Mouse (Mus musculus): ENCODE results near the gene E2f4.

The E2f4 gene

DNA sequence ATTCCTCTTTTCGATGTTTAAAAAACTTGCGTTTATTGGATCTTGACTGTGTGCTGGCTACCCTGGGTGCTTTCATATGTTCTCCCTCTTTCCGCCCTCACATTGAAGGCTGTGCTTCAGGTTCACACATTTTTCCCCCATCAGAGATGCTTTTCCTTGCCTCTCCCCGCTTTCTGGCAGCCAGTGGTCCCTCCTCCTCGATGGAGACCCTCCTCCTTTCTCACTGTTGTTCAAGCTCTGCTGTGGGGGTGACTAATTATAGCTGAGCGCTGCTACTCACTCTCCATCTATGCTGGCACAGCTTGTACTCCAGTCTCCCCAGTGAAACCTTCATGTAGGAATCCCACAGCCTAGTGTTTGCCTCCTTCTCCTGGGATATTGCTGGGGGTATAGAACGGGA, 52.7 kb downstream of the E2f4 start:
- DNase-seq: no peak

DNA sequence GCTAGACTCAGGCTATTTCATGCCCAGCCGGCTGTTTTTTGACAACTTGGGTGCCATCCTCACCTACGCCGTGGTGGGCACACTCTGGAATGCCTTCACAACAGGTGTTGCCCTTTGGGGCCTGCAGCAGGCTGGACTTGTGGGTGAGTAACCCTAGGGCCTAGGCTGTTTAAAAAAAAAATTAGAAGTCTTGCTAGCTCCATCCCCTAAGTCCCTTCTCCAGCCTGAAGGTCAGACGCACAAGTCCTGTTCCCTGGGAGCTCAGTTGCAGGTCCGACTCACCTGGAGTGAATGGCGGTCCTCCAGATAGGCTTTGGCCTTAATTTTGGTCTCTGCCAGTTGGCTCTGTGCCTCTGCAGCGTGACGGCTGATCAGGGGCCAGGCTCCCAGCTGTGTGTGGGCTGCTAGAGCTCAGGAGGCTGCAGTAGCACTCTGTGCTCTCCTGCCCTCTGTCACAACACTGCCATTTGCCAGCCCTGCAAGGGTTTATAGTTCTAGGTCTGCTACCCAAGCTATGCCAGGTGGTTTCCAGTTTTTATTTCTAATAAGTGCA, 56.2 kb downstream of the E2f4 start:
- no peak for DNase-seq

DNA sequence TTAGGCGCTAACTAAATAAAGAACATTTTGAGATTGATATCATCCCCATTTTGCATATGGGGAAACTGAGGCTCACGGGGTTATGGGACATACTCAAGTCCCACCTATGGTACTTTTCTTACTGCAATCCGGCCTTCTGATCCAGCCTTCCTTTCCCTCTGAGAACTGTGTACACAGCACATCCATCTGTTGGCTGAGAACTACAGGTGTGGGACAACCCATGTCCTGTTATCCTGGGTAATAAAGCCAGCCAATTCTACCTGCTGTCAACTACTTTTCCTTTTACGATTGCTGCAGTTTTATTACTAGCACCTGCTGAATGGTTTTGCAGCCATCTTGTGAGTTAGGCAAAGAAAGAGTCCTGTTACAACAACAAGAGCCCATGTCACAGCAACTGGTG, 57.1 kb downstream of the E2f4 start:
- DNase-seq: no peak

All from thymus, postnatal 14 days (tissue).